Mouse (Mus musculus): ENCODE data around the gene Sh3glb2. TPM values are rescaled to one million over a fixed set of nuclear protein-coding genes. Genes with fewer than 3 reads are reported as not detected.

Gene Sh3glb2
- total and polyA plus RNA-seq, 3 experiments, result 37.7 to 125 (median 40.6) TPM

- intact Hi-C loops (cut with DNase I), result no loop called here
- H3K36me3 ChIP-seq (ENCODE audit: control insufficient read depth, insufficient read depth, low read length), result peaks cover 2% of the 10 kb centered on the region; the same call in 1 of the 2 replicates
- no peaks in the 10 kb centered on the region for H3K27me3 ChIP-seq (ENCODE audit: control insufficient read depth, insufficient read depth, low read length)
- DNase-seq, result peak in 1 of 2 experiments; percentile 10
- WGBS, result 68% methylated on average over 2 of the region's 2 CpGs
- peak overlapping the region; percentile 32; the same call in 1 of the 2 replicates for H3K27ac ChIP-seq
- TF ChIP-seq POLR2A (IDR thresholded peaks at IDR 0.05; ENCODE audit: insufficient read depth, low read depth, low read length) (no peak), CTCF (IDR thresholded peaks at IDR 0.05) (no peak)
- H3K4me1 ChIP-seq (ENCODE audit: control insufficient read depth, insufficient read depth, low read length), result peaks cover 3% of the 10 kb centered on the region
- no peaks in the 10 kb centered on the region for H3K79me2 ChIP-seq (replicated peaks; ENCODE audit: control insufficient read depth, insufficient read depth, low read length)
- no peak overlapping the region for H3K9ac ChIP-seq (ENCODE audit: low read depth, low read length)
- no peak overlapping the region for H3K4me3 ChIP-seq
These were observed 43.7 kb upstream of the Sh3glb2 start for GRCm38 (mm10) chr2:30402843-30403242.

- intact Hi-C loops (cut with DNase I), result no loop called here
- no peak overlapping the region for H3K9ac ChIP-seq (ENCODE audit: low read depth, low read length)
- DNase-seq, result peak in 1 of 2 experiments; percentile 74
- H3K79me2 ChIP-seq (replicated peaks; ENCODE audit: control insufficient read depth, insufficient read depth, low read length), result no peaks in the 10 kb centered on the region
- TF ChIP-seq EP300 (IDR thresholded peaks at IDR 0.05; ENCODE audit: insufficient read depth, low read depth, low read length) (no peak), POLR2A (IDR thresholded peaks at IDR 0.05; ENCODE audit: insufficient read depth, low read depth, low read length) (no peak), CTCF (IDR thresholded peaks at IDR 0.05) (no peak)
- no peaks in the 10 kb centered on the region for H3K27me3 ChIP-seq (ENCODE audit: control insufficient read depth, insufficient read depth, low read length)
- peaks cover 3% of the 10 kb centered on the region for H3K4me1 ChIP-seq (ENCODE audit: control insufficient read depth, insufficient read depth, low read length)
- WGBS, result 58% methylated on average over 9 of the region's 9 CpGs
- H3K4me3 ChIP-seq, result no peak overlapping the region
- H3K27ac ChIP-seq, result peak overlapping the region; percentile 32; the same call in 1 of the 2 replicates
- peaks cover 2% of the 10 kb centered on the region; the same call in 1 of the 2 replicates for H3K36me3 ChIP-seq (ENCODE audit: control insufficient read depth, insufficient read depth, low read length)
These were observed 43.3 kb upstream of the Sh3glb2 start for GRCm38 (mm10) chr2:30402351-30402826.

- Histone ChIP-seq H3K79me2 (replicated peaks; ENCODE audit: control insufficient read depth, insufficient read depth, low read length) (no peaks in the 10 kb centered on the region), H3K9ac (ENCODE audit: low read depth, low read length) (no peak overlapping the region), H3K27me3 (ENCODE audit: control insufficient read depth, insufficient read depth, low read length) (no peaks in the 10 kb centered on the region), H3K27ac (no peak overlapping the region), H3K4me3 (no peak overlapping the region), H3K4me1 (ENCODE audit: control insufficient read depth, insufficient read depth, low read length) (peaks cover 1% of the 10 kb centered on the region; the same call in 1 of the 2 replicates), H3K36me3 (ENCODE audit: control insufficient read depth, insufficient read depth, low read length) (peaks cover 2% of the 10 kb centered on the region; the same call in 1 of the 2 replicates)
- 10% methylated on average over 1 of the region's 1 CpGs for WGBS
- TF ChIP-seq CTCF (IDR thresholded peaks at IDR 0.05) (no peak), POLR2A (IDR thresholded peaks at IDR 0.05; ENCODE audit: insufficient read depth, low read depth, low read length) (no peak), EP300 (IDR thresholded peaks at IDR 0.05; ENCODE audit: insufficient read depth, low read depth, low read length) (no peak)
- no peak for DNase-seq
- intact Hi-C loops (cut with DNase I), result no loop called here
These were observed 42.4 kb upstream of the Sh3glb2 start for GRCm38 (mm10) chr2:30401581-30401980.

GRCm38 (mm10) chr2:30399191-30400171 is 40.3 kb upstream of the Sh3glb2 start:
- H3K4me3 ChIP-seq, result no peak overlapping the region
- H3K36me3 ChIP-seq (ENCODE audit: control insufficient read depth, insufficient read depth, low read length), result peaks cover 2% of the 10 kb centered on the region; the same call in 1 of the 2 replicates
- H3K4me1 ChIP-seq (ENCODE audit: control insufficient read depth, insufficient read depth, low read length), result peaks cover 1% of the 10 kb centered on the region; the same call in 1 of the 2 replicates
- no peak overlapping the region for H3K27ac ChIP-seq
- H3K27me3 ChIP-seq (ENCODE audit: control insufficient read depth, insufficient read depth, low read length), result no peaks in the 10 kb centered on the region
- DNase-seq, result no peak
- intact Hi-C loops (cut with DNase I), result no loop called here
- no peak for TF ChIP-seq CTCF (IDR thresholded peaks at IDR 0.05)
- no peak for TF ChIP-seq POLR2A (IDR thresholded peaks at IDR 0.05; ENCODE audit: insufficient read depth, low read depth, low read length)
- TF ChIP-seq EP300 (IDR thresholded peaks at IDR 0.05; ENCODE audit: insufficient read depth, low read depth, low read length), result no peak
- 59% methylated on average over 20 of the region's 20 CpGs for WGBS
- H3K79me2 ChIP-seq (replicated peaks; ENCODE audit: control insufficient read depth, insufficient read depth, low read length), result no peaks in the 10 kb centered on the region
- H3K9ac ChIP-seq (ENCODE audit: low read depth, low read length), result no peak overlapping the region

- 92% methylated on average over 10 of the region's 10 CpGs for WGBS
- no peak for TF ChIP-seq CTCF (IDR thresholded peaks at IDR 0.05)
- no peak for TF ChIP-seq POLR2A (IDR thresholded peaks at IDR 0.05; ENCODE audit: insufficient read depth, low read depth, low read length)
- no peak for TF ChIP-seq EP300 (IDR thresholded peaks at IDR 0.05; ENCODE audit: insufficient read depth, low read depth, low read length)
- no peak overlapping the region for H3K9ac ChIP-seq (ENCODE audit: low read depth, low read length)
- no peak overlapping the region for H3K27ac ChIP-seq
- H3K27me3 ChIP-seq (ENCODE audit: control insufficient read depth, insufficient read depth, low read length), result no peaks in the 10 kb centered on the region
- no peak overlapping the region for H3K4me3 ChIP-seq
- peaks cover under 1% of the 10 kb centered on the region; the same call in 1 of the 2 replicates for H3K36me3 ChIP-seq (ENCODE audit: control insufficient read depth, insufficient read depth, low read length)
- peaks cover 5% of the 10 kb centered on the region for H3K4me1 ChIP-seq (ENCODE audit: control insufficient read depth, insufficient read depth, low read length)
- H3K79me2 ChIP-seq (replicated peaks; ENCODE audit: control insufficient read depth, insufficient read depth, low read length), result no peaks in the 10 kb centered on the region
- intact Hi-C loops (cut with DNase I), result no loop called here
- no peak for DNase-seq
These were observed 38.9 kb upstream of the Sh3glb2 start for GRCm38 (mm10) chr2:30397986-30398512.

Data from heart, adult 2 months (tissue).